Mouse (Mus musculus) hindbrain, postnatal 0 days (tissue): ENCODE data around the gene Tm4sf1. TPM values are rescaled to one million over a fixed set of nuclear protein-coding genes. Genes with fewer than 3 reads are reported as not detected.

Experiments
- ATAC-seq: fragments of 200-750 bp; cut with Nextera tagmentation; 2 replicates; pipeline ENCODE4 v1.8.0; 2017; ENCODE audit warnings: mild to moderate bottlenecking, moderate TSS enrichment, moderate library complexity
- DNase-seq: peaks from one replicate; pipeline ENCODE4 v3.0.0-alpha.2; 2015; ENCODE audit warnings: low spot score
- H3K27ac ChIP-seq: fragments of 300-500 bp; sonication (generic); 2 replicates; pipeline ENCODE4 v1.5.1; 2014; ENCODE audit warnings: mild to moderate bottlenecking
- H3K27me3 ChIP-seq: fragments of 300-500 bp; sonication (generic); 2 replicates; pipeline ENCODE4 v1.6.1; 2014; ENCODE audit warnings: low read length, mixed read lengths; ENCODE audit not compliant: insufficient read depth
- H3K36me3 ChIP-seq: fragments of 300-500 bp; sonication (generic); 2 replicates; pipeline ENCODE4 v1.6.1; 2014; ENCODE audit warnings: low read length, mixed read lengths; ENCODE audit not compliant: insufficient read depth
- H3K4me1 ChIP-seq: fragments of 300-500 bp; sonication (generic); 2 replicates; pipeline ENCODE4 v1.6.1; 2014; ENCODE audit warnings: antibody characterized with exemption, low read length, mixed read lengths; ENCODE audit not compliant: insufficient read depth
- H3K4me2 ChIP-seq: fragments of 300-500 bp; sonication (generic); 2 replicates; pipeline ENCODE4 v1.6.1; 2014; ENCODE audit warnings: low read depth, mild to moderate bottlenecking, low read length, moderate library complexity, mixed read lengths
- H3K4me3 ChIP-seq: fragments of 300-500 bp; sonication (generic); 2 replicates; pipeline ENCODE4 v1.5.1; 2014; ENCODE audit warnings: low read length
- H3K9ac ChIP-seq: fragments of 300-500 bp; sonication (generic); replicated peaks from 2 replicates; pipeline ENCODE4 v1.6.1; 2014; ENCODE audit warnings: mild to moderate bottlenecking, low read length, moderate library complexity, mixed read lengths
- H3K9me3 ChIP-seq: fragments of 300-500 bp; sonication (generic); 2 replicates; pipeline ENCODE4 v1.6.1; 2016; ENCODE audit warnings: low read length, mixed read lengths
- CTCF ChIP-seq: IDR thresholded peaks from 2 replicates; pipeline ENCODE4 v1.5.1; 2016; ENCODE audit warnings: antibody characterized with exemption, control low read depth, low read depth
- WGBS: fragments of 180-500 bp; shearing (Covaris S2); extraction: QIAGEN DNeasy Blood & Tissue Kit; methylation state at CpG from one replicate; pipeline ENCODE4 v1.1.7; 2014; 5-methylcytosine and 5-hydroxymethylcytosine counted together
- polyA plus RNA-seq: library from polyadenylated mRNA; unstranded; fragments of >200 nt; fragmentation: Nextera tagmentation; extraction: Ambion mirVana; gene quantifications from 2 replicates; pipeline ENCODE4 v1.2.1, GENCODE M21; 2015
- total RNA-seq: library from RNA; depleted of rRNA; stranded (reverse); fragments of >200 nt; gene quantifications from 2 replicates; pipeline ENCODE4 v1.2.3, GENCODE M21; 2014

The Tm4sf1 gene
- total and polyA plus RNA-seq, 2 experiments from 2014 or later, result 12.1 to 41.0 TPM

DNA sequence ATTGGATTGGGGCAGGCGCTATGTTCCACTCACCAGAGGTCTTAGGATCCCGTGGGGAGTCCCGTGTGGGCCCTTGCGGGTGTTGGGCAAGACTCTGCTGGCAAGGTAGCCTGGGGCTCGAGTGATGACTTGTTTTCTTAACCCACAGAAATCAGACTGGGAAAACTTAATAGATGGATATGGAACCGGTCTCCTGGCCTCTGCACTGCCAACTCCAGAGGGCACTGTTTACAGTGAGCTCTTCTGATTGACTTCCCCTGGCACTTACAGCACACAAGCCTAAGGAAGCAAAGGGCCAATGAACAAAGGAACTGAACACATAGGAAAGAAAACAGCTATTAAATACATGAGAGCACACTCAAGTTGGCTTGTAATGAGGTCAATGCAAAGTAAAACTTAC, 26.2 kb upstream of the Tm4sf1 start:
- Histone ChIP-seq H3K9ac (no peak overlapping the region), H3K36me3 (no peaks in the 10 kb centered on the region), H3K27ac (no peak overlapping the region), H3K4me2 (no peak overlapping the region), H3K27me3 (no peaks in the 10 kb centered on the region), H3K4me1 (no peaks in the 10 kb centered on the region), H3K9me3 (no peaks in the 10 kb centered on the region), H3K4me3 (no peak overlapping the region)
- DNase-seq (no peak), ATAC-seq (no peak)
- WGBS, result 89% methylated on average over 4 of the region's 6 CpGs
- no peak for TF ChIP-seq CTCF

DNA sequence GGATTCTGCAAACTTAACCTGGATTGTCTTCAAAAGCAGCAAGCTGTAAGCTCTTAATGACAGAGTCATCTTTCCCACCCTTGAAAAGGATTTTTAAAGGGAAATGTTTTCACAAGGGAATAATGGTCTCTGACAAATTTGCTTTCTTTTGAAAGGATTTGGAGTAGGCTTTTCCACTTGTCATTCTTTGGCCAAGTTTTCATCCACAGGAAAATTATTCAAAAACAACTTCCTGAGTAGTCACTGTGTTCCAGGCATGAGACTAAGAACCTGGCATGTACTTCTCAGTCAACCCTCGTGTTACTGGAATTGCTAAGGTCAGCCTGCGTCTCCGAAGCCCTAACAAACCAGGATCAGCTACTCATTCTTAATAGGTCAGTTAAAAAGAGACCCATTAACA, 5.3 kb upstream of the Tm4sf1 start:
- 86% methylated on average over 3 of the region's 3 CpGs for WGBS

DNA sequence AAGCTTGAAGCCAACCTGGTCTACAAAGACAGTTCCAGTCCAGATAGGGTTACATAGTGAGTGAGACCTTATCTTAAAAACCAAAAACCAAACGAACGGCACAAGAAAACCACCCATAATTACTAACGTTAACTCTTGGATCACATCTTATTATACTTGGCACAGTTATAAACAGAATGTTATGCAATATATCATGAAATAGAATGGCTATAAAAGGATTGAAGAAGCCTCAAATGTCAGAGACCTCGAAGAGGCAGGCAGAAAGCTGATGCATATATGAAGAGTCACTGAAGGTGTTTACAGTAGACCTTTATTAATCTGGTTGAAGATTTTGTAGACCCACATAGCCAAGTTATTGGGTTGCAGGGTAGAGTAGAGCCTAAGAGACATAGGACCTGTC, 3.8 kb upstream of the Tm4sf1 start:
- DNase-seq, result no peak
- no peak for ATAC-seq
- no peaks in the 10 kb centered on the region for H3K36me3 ChIP-seq
- WGBS, result 81% methylated on average over 4 of the region's 4 CpGs
- no peaks in the 10 kb centered on the region for H3K9me3 ChIP-seq
- H3K9ac ChIP-seq, result no peak overlapping the region
- H3K4me1 ChIP-seq, result no peaks in the 10 kb centered on the region
- no peak for TF ChIP-seq CTCF
- H3K4me2 ChIP-seq, result no peak overlapping the region
- H3K4me3 ChIP-seq, result no peak overlapping the region
- no peaks in the 10 kb centered on the region for H3K27me3 ChIP-seq
- no peak overlapping the region for H3K27ac ChIP-seq

More for the DNA sequence above, 5.3 kb upstream of the Tm4sf1 start:
- no peaks in the 10 kb centered on the region for H3K27me3 ChIP-seq
- DNase-seq (no peak), ATAC-seq (no peak)
- no peak overlapping the region for H3K4me2 ChIP-seq
- TF ChIP-seq CTCF, result no peak
- no peak overlapping the region for H3K4me3 ChIP-seq
- H3K4me1 ChIP-seq, result no peaks in the 10 kb centered on the region
- no peaks in the 10 kb centered on the region for H3K9me3 ChIP-seq
- H3K9ac ChIP-seq, result no peak overlapping the region
- H3K36me3 ChIP-seq, result no peaks in the 10 kb centered on the region
- H3K27ac ChIP-seq, result no peak overlapping the region

DNA sequence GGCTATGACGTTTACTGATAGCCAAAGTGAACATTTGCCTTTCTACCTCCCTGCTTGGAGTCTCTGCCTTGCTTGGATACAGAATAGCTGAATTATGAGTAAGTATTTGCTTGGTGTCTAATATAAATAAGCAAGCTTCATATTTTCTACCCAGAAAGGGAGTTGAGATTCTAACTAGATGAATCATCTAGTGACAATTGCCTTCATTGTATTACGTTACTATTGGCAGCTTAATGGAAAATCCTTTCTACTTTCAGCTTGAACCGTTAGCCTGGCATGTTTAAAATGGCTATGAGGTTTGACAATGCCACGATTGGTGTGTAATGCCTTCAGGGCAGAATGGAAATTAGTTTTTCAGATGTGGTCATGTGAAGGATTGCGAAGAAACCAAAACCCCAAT, 2.7 kb upstream of the Tm4sf1 start:
- no peaks in the 10 kb centered on the region for H3K9me3 ChIP-seq
- no peak overlapping the region for H3K4me3 ChIP-seq
- no peaks in the 10 kb centered on the region for H3K27me3 ChIP-seq
- H3K4me1 ChIP-seq, result no peaks in the 10 kb centered on the region
- H3K36me3 ChIP-seq, result no peaks in the 10 kb centered on the region
- DNase-seq (no peak), ATAC-seq (no peak)
- no peak overlapping the region for H3K9ac ChIP-seq
- 58% methylated on average over 5 of the region's 5 CpGs for WGBS
- H3K27ac ChIP-seq, result no peak overlapping the region
- H3K4me2 ChIP-seq, result no peak overlapping the region
- TF ChIP-seq CTCF, result no peak

DNA sequence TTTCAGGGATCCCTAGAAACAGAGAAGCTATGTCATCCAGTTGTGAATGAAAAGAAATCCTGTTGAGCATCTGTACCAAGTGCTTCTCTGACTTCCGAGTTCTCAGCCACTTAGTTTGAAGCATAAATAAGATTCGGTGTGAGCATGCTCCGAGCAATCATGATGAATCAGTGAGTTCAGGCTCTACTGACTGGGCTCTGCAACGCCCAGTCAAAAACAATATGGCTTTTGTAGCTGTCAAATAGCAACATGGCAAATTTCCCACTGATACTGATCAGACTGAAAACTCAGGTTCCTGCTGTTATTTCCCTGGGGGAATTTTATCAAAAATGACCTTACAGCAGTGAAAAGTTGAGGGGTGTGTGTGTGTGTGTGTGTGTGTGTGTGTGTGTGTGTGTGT, 2.3 kb upstream of the Tm4sf1 start:
- Histone ChIP-seq H3K9ac (no peak overlapping the region), H3K4me3 (no peak overlapping the region), H3K36me3 (no peaks in the 10 kb centered on the region), H3K27ac (no peak overlapping the region), H3K4me2 (no peak overlapping the region), H3K27me3 (no peaks in the 10 kb centered on the region), H3K9me3 (no peaks in the 10 kb centered on the region), H3K4me1 (no peaks in the 10 kb centered on the region)
- no peak for DNase-seq
- no peak for TF ChIP-seq CTCF
- no peak for ATAC-seq
- 46% methylated on average over 4 of the region's 4 CpGs for WGBS

DNA sequence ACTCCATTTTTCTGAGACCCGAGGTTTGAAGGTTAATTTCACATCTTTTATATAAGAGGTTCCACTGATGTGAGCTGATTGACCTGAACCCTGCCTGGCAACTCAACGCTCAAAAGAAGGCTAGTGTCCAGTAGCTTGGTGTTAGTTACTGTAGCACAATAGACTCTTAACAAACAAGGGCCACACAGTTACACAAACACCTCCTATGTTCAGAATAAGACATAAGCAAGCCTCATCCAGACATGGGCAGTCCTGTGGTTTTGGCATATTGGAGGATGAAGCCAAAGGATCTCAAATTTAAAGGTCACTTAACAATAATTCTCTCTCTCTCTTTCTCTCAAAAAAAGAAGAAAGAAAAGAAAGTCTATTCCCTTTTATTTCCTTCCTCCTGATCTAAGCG, 1.7 kb upstream of the Tm4sf1 start:
- TF ChIP-seq CTCF, result no peak
- 67% methylated on average over 3 of the region's 3 CpGs for WGBS
- no peak overlapping the region for H3K4me2 ChIP-seq
- H3K4me3 ChIP-seq, result no peak overlapping the region
- no peaks in the 10 kb centered on the region for H3K4me1 ChIP-seq
- H3K27me3 ChIP-seq, result no peaks in the 10 kb centered on the region
- DNase-seq (no peak), ATAC-seq (no peak)
- H3K9me3 ChIP-seq, result no peaks in the 10 kb centered on the region
- no peak overlapping the region for H3K27ac ChIP-seq
- H3K9ac ChIP-seq, result no peak overlapping the region
- no peaks in the 10 kb centered on the region for H3K36me3 ChIP-seq

DNA sequence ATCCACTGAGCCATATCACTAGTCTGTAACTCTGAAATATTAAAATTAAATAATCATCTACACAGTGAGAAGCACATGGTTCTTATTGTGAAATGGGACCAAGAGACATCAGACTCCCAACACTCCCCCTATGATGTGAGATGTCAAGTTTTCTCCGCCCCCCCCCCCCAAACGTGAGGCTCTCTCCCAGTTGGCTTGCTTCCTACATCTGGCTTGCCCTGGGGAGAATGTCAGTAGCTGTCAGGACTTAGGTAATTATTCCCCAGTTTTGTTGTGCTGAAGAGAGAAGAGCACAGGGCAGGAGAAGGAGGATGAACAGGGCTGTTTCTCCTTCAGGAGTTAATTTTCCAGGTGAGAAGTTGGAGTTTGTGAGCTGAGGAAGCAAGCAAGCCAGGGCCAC, 1.1 kb upstream of the Tm4sf1 start:
- Histone ChIP-seq H3K4me2 (no peak overlapping the region), H3K27ac (no peak overlapping the region), H3K36me3 (no peaks in the 10 kb centered on the region), H3K27me3 (no peaks in the 10 kb centered on the region), H3K4me3 (no peak overlapping the region), H3K9ac (no peak overlapping the region), H3K4me1 (no peaks in the 10 kb centered on the region), H3K9me3 (no peaks in the 10 kb centered on the region)
- WGBS, result 39% methylated on average over 2 of the region's 2 CpGs
- DNase-seq, result no peak
- no peak for TF ChIP-seq CTCF
- ATAC-seq, result no peak
